Mouse (Mus musculus) megakaryocyte, embryonic 14.5 days (primary cell): ENCODE data around the gene A130010J15Rik.

Source experiments
- FLI1 ChIP-seq: IDR thresholded peaks from 2 replicates; pipeline ENCODE4 v1.6.1; 2012; ENCODE audit warnings: low read length, inconsistent platforms, mixed read lengths
- GATA1 ChIP-seq: IDR thresholded peaks from 3 replicates; pipeline ENCODE4 v1.6.1; 2012; ENCODE audit warnings: mixed read lengths, low read length, inconsistent platforms, borderline replicate concordance

DNA sequence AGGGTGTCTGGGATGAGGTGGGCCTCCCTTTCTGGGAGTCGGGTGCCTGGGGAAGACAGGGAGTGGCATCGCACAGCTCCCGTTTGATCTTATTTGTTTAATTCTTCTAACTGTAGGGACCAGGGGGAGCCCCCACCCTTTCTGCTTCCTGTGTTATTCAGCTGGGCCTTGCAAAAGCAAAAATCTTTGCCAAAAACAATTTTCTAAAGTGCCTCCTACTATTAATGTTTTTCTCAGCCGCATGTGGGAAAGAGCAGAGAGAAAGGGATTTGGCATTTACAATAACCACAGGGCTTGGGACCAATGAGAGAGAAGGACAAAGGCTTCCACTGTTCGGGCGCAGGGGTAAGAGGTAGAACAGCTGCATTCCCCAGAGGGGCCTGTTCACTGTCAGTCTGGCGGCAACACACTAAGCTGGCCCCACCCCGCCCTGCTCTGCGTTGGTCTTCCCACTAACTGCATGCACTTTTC lies 21.3 kb downstream of the A130010J15Rik start:
- TF ChIP-seq GATA1: no peak
- no peak for TF ChIP-seq FLI1
